Mouse (Mus musculus): Measurements from ENCODE around the gene Bcas3. TPM values are rescaled to one million over a fixed set of nuclear protein-coding genes. Genes with fewer than 3 reads are reported as not detected.

The Bcas3 gene
- polyA plus RNA-seq, 3 experiments from 2014 or later, result 25.6 to 48.7 (median 33.9) TPM

GRCm38 (mm10) chr11:85676357-85677004, 323.5 kb downstream of the Bcas3 start:
- ATAC-seq, result no peak

GRCm38 (mm10) chr11:85678666-85679065, 325.7 kb downstream of the Bcas3 start:
- ATAC-seq, result no peak

DNA sequence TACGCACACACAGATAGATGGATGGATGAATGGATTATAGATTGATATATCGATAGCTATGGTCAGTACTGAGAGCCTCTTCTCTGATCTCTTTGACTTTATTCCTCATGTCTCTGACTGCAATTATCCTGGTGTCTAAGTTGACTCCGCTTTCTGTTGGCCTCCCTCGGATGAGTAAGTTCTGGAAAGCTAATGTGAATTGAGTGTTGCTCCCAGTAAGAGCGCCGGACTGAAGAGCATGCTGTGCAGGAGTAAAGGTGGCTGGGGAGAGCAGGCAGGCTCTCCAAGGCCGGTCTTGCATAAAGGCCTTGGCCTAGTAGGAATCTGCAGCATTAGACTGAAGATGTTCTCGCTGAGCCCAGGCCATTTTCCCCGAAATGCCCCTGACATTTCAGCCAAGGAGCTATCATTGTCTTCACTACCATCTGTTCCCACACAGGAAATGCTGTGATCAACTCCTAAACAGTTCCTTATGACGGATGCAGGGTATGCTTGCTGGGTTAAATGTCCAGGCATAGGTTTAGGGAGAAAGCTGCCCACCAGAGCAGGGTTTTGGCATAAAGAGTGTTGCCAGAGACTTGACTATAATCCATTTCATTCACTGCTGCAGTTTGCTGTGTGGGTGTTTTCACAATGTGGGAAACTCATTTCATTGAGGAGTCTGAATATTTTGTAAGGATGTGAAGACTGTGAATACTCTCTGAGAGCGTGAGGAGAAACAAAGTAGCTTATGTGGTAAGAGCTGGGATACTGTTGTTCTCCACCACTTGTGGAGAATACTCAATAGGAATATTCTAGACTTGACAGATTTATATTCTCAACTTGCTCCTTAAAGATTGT, 328.8 kb downstream of the Bcas3 start:
- no peak for ATAC-seq

GRCm38 (mm10) chr11:85684981-85685380, 332.0 kb downstream of the Bcas3 start:
- ATAC-seq, result no peak

DNA sequence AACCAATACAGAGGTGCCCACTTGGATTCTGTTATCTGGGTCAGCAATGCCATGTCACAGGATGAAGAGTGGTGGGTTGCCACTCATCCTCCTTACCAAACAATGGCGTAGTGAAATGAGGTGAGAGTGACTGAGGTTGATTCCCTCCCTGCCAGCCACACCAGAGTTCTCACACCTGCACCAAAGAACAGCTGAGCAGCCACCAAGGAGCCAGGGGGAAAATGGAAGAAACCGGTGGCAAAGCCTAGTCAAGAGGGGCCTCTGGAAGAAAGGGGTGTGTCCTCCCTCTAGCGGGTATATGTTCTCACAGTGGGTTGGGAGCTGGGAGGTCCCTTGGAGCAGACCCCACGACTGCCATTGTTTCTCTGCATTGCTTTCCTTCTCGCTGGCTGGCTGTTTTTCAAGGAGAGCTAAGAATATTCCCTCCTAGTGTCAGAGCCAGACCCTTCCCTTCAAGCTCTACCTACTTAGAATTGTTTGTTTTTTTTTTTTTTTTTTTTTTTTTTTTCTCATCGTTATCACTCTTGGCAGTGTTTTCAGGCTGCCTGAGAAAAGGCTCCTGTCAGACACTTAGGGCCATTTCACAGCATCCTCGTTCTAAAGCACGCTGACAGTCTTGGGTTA, 335.0 kb downstream of the Bcas3 start:
- no peak for ATAC-seq

DNA sequence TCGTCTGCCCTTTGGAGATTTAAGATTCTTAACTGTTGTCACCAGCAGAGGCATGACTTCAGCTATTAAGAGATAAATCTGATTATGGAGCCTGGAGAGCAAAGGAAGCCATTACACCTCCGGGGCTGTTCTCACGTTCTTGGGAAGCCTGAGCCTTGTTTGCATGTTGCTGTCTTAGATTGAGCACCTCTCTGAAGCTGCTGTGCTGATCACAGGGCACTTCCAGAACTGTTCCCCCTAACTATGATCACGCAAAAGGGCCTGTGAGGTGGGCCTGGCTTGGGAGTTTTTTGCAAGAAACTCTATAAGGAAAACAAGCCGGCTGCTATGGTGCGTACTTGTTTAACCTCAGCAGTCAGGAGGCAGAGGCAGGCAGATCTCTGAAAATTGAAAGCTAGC, 335.5 kb downstream of the Bcas3 start:
- ATAC-seq, result no peak

DNA sequence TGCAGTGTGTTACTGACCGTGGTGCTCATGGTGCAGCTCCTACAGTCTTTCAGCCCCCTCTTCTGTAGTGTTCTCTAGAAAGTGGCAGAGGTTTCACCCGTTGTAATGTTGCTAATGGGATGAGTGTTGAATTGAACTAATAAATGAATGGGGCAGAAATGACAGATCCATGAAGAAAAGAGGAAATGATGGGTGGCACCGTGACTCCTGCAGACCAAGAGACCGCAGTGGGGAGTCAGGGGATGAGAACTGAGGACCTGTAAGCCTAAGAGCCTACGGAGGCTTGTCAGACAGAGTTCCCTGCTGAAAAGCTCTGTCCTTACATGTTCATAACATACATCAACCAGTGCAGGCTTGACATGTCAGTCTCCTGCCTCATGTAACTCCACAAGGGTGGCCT, 336.3 kb downstream of the Bcas3 start:
- ATAC-seq, result no peak

- no peak for ATAC-seq
Observed at GRCm38 (mm10) chr11:85691285-85691684, 338.3 kb downstream of the Bcas3 start.

DNA sequence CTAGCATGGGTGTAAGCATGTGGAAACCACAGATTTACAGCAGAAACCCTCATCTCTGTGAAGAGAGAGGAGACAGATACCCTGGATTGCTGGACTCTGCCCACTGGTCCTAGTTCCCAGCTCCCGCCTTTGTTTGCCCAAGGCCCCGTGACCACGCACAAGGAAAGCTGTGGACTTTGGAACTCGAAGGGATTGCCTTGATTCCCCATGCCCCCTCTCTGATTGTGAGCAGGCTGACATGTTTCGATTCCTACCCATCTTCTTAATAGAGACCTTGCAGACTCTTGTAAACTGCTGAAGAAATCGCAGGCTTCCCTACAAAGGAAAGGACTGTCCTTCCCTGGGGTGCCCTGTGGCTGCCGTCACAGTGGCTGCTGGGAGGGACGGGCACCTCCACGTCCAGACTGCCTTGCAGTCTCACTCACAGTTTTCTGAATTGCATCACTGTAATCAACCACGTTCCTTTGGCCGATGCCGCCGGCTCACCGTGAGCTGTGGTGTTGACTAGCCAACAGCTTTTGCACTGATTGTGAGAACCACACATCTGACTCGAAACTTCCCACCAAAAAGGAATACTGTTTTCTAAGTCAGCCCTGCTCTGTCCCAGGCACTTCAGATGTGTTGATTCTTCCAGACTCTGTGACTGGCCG, 342.8 kb downstream of the Bcas3 start:
- no peak for ATAC-seq

GRCm38 (mm10) chr11:85696491-85697398, 343.8 kb downstream of the Bcas3 start:
- ATAC-seq, result no peak

GRCm38 (mm10) chr11:85697468-85697867, 344.5 kb downstream of the Bcas3 start:
- ATAC-seq, result no peak

- ATAC-seq, result no peak
Observed at GRCm38 (mm10) chr11:85698242-85698641, 345.3 kb downstream of the Bcas3 start.

DNA sequence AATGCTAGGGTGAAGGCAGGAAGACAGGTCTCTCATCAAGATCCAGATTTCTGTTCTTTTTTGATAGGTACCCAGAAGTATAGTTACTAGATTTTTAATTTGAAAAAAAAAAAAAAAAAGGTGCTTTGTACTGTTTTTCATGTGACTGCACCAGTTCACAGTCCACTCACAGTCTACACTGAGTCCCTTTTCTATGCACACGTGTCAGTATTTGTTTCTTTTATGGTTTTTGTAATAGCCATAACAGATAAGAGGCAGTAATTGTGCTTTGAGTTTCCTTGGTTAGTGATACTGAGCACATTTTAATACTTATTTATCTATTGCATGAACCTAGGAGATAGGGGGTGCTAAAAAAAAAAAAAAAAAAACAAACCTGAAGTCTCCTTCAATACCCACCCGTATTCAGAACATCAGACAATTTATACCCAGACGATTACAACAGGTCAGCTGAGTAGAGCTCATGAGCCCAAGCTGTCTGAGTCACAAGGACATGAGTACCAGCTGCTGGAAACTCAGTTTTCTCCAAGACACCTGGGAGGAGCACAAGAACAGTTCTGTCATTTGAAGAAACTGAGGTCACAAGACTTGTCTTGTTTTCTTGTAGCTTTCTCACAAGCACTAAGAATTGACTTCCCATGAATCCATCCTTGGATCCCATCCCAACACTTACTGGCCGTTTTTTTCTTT, 351.2 kb downstream of the Bcas3 start:
- ATAC-seq, result no peak

DNA sequence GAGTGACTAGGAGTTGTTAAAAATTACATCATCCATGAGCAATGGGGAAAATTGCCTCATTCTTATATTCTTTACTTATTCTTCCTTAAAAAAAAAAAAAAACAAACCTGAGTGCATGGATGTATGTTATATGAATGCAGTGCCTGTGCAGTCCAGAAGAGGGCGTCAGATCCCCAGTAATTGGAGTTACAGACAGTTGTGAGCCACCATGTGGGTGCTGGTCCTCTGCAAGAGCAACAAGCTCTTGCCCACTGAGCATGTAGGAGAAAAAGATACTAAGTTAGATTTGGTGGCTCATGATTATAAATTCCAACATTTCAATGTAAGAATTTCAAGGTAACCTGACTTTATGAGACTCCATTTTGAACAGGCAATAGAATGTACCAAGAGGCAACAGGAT, 353.7 kb downstream of the Bcas3 start:
- no peak for ATAC-seq

GRCm38 (mm10) chr11:85707496-85707895, 354.5 kb downstream of the Bcas3 start:
- ATAC-seq, result no peak

DNA sequence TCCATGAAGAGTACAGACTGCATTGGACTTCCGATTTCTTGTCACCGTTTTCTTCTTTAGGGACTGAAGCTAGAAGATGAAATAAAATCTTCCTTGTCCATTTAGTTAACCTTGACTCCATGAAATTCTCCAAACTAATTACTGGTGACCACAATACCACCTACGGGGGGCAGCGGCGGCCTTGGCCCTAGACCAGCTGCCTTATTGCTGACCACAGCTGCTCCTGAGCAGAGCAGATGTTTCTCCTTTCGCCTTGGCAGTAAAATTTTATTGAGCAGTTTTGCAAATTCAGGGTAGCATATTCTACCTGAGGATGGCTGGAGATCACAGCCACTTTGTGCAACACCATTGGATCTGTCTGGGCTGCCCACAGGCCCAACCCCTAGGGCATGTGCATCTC, 356.2 kb downstream of the Bcas3 start:
- no peak for ATAC-seq

GRCm38 (mm10) chr11:85710155-85710554, 357.2 kb downstream of the Bcas3 start:
- ATAC-seq, result no peak

- ATAC-seq, result no peak
Observed at GRCm38 (mm10) chr11:85712026-85712804, 359.2 kb downstream of the Bcas3 start.

GRCm38 (mm10) chr11:85712860-85713813, 360.2 kb downstream of the Bcas3 start:
- no peak for ATAC-seq
